Mouse (Mus musculus) A20 (cell line): ENCODE results near the gene Ptcd1.
"Not testable (repeated sequence)": the region's sequence is repeated elsewhere in the genome, so short reads cannot be mapped to it uniquely, and the experiment has no call there.

Source experiments
- DNase-seq: peaks from one replicate; pipeline ENCODE4 v3.0.0-alpha.2; 2011; ENCODE audit warnings: low read depth, low spot score

Gene Ptcd1

GRCm38 (mm10) chr5:145114606-145115473, 52.1 kb downstream of the Ptcd1 start:
- DNase-seq = peak; percentile 91

DNA sequence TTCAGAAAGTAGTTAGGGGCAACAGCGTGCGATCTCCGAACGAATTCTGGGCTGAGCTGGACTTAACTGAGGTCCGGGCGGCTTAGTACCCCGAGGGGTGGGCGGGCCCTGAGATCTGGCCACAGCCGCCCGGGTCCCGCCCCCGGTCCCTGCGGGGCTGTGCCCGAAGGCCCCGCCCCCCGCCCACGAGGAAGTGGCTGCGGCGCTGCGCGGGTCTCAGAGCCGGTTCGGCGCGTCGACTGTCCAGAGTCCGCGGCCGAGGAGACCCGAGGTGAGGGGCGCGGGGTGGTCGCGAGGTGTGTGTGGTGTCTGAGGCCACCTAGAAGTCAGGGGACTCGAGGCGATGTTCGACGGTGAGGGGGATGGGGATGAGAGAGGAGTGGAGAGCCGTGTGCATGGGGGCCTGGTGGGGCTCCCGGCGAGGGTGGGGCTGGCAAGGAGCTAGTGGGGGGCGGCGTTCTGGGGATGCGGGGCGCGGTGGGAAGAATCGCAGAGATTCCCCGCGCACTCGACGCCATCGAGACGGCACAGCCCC, 52.8 kb downstream of the Ptcd1 start, which contains the start of gene Arpc1b:
Arpc1b (plus strand) TSS at position 145 of the 535 bp plus-strand sequence.
- peak; percentile 91 for DNase-seq

DNA sequence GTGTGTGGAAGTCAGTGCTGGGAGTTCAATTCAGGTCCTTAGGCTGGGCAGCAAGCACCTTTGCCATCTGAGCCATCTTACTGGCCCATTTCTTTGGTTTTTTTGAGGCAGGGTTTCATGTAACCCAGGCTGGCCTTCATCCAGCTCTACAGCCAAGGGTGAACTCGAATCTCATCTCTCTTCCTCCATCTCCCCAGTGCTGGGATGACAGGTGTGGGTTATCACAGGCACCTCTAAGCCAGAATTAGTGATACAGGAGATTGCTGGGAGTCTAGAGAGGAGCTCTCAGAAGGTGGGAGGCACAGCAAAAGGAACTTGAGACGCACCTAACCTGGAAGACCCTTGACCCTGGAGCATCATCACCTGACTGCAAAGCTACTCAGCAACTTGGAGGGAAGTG, 53.5 kb downstream of the Ptcd1 start:
- no peak for DNase-seq

GRCm38 (mm10) chr5:145112566-145112965, 54.3 kb downstream of the Ptcd1 start:
- no peak for DNase-seq

DNA sequence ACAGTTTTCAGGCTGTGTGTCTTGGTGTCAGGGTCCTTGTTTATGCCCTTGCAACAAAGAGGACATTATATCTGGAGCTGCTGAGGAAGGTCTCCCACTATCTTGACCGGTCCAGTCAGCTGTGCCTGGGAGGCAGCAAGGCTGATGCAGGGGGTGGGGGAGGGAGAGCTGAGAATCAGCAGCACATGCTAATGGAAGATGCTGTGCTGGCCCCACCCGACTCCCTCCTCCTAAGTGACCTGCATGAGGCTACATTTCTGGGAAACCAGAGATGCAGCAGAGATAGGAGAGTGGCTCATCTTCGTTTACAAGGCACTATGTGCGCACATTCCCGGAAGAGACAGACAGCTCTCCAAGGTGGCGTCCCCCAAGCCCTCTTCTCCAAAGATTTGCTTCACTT, 56.5 kb downstream of the Ptcd1 start:
- DNase-seq = no peak

- no peak for DNase-seq
Observed at GRCm38 (mm10) chr5:145105694-145106275, 61.1 kb downstream of the Ptcd1 start.

DNA sequence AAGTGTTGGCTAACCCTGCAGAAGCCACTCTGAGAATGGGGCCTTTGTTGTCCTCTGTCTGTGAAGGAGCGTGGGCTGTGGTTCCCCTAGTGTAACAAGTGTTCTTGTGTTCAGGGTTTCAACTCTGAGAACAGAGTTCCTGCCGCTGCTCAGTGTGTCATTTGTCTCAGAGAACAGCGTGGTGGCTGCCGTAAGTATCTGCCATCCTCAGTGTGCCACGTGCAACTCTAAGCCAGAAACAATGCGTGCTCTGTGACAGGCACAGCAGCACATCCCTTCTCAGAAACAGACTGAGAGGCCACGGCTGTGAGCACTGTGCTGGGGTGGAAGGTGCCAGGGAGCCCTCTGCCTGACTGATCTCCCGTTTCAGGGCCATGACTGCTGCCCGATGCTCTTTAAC, 62.6 kb downstream of the Ptcd1 start:
- DNase-seq = no peak

GRCm38 (mm10) chr5:145102706-145103105, 64.2 kb downstream of the Ptcd1 start:
- DNase-seq = no peak

DNA sequence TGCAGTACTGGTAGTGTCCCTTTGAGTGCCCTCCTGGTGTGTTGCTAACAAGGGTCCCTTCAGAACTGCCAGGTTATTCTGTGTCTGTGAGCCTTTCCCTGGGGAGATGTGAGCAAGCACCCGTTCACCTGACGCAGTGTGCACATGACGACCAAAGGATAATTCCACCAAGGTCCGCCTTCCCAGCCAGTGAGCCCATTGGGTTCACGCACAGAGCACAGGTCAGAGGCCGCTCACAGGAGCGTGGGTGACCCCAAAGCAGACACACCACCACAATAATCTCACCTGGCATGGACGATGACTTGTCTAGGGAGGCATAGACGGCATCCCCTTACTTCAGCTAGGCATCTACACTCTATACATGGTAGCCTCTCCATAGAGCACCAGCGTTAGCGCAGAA, 65.5 kb downstream of the Ptcd1 start:
- not testable (repeated sequence) for DNase-seq

- DNase-seq = no peak
Observed at GRCm38 (mm10) chr5:145100960-145101359, 65.9 kb downstream of the Ptcd1 start.

- no peak for DNase-seq
Observed at GRCm38 (mm10) chr5:145098340-145098821, 68.5 kb downstream of the Ptcd1 start.
